Mouse (Mus musculus) testis, postnatal 10 days (tissue): Measurements from ENCODE around the gene Smurf2.

ENCODE experiments used
- DNase-seq: peaks from one replicate; pipeline ENCODE4 v3.0.0; 2021; ENCODE audit warnings: low spot score

Gene Smurf2

GRCm38 (mm10) chr11:106907253-106907652 lies 13.3 kb downstream of the Smurf2 start:
- no peak for DNase-seq

GRCm38 (mm10) chr11:106905707-106906106 lies 14.8 kb downstream of the Smurf2 start:
- DNase-seq = no peak

GRCm38 (mm10) chr11:106899804-106900203 lies 20.7 kb downstream of the Smurf2 start:
- no peak for DNase-seq

- DNase-seq = no peak
Measured at GRCm38 (mm10) chr11:106896561-106897168, 23.9 kb downstream of the Smurf2 start.

GRCm38 (mm10) chr11:106883656-106884055 lies 36.9 kb downstream of the Smurf2 start:
- no peak for DNase-seq

GRCm38 (mm10) chr11:106872650-106873049 lies 47.9 kb downstream of the Smurf2 start:
- no peak for DNase-seq

GRCm38 (mm10) chr11:106851438-106851837 lies 69.1 kb downstream of the Smurf2 start:
- DNase-seq = no peak

- DNase-seq = no peak
Measured at GRCm38 (mm10) chr11:106842002-106842401, 78.5 kb downstream of the Smurf2 start.

GRCm38 (mm10) chr11:106828079-106828478 lies 92.4 kb downstream of the Smurf2 start:
- DNase-seq = no peak

- DNase-seq = no peak
Measured at GRCm38 (mm10) chr11:106824403-106824802, 96.1 kb downstream of the Smurf2 start.

GRCm38 (mm10) chr11:106823741-106824140 lies 96.8 kb downstream of the Smurf2 start:
- no peak for DNase-seq

GRCm38 (mm10) chr11:106822911-106823310 lies 97.6 kb downstream of the Smurf2 start:
- no peak for DNase-seq

GRCm38 (mm10) chr11:106822491-106822890 lies 98.0 kb downstream of the Smurf2 start:
- DNase-seq = no peak

GRCm38 (mm10) chr11:106821397-106821796 lies 99.1 kb downstream of the Smurf2 start:
- DNase-seq = no peak

- peak; percentile 56 for DNase-seq
Measured at GRCm38 (mm10) chr11:106820972-106821371, 99.5 kb downstream of the Smurf2 start.

GRCm38 (mm10) chr11:106820252-106820651 lies 100.3 kb downstream of the Smurf2 start:
- no peak for DNase-seq

- DNase-seq = no peak
Measured at GRCm38 (mm10) chr11:106819595-106819994, 100.9 kb downstream of the Smurf2 start.

GRCm38 (mm10) chr11:106818341-106818740 lies 102.2 kb downstream of the Smurf2 start:
- no peak for DNase-seq

- no peak for DNase-seq
Measured at GRCm38 (mm10) chr11:106817808-106818207, 102.7 kb downstream of the Smurf2 start.

GRCm38 (mm10) chr11:106817156-106817555 lies 103.4 kb downstream of the Smurf2 start:
- no peak for DNase-seq

- DNase-seq = no peak
Measured at GRCm38 (mm10) chr11:106816316-106816715, 104.2 kb downstream of the Smurf2 start.

- no peak for DNase-seq
Measured at GRCm38 (mm10) chr11:106815761-106816160, 104.8 kb downstream of the Smurf2 start.

GRCm38 (mm10) chr11:106815331-106815730 lies 105.2 kb downstream of the Smurf2 start:
- no peak for DNase-seq

GRCm38 (mm10) chr11:106814601-106815320 lies 105.8 kb downstream of the Smurf2 start:
- no peak for DNase-seq
